Mouse (Mus musculus) lung, embryonic 15.5 days (tissue): ENCODE measurements around the gene Ano1. TPM values are rescaled to one million over a fixed set of nuclear protein-coding genes. Genes with fewer than 3 reads are reported as not detected.
A peak's percentile ranks its signal among the peaks of the same experiment; 100 is the strongest.

Source experiments
- ATAC-seq: fragments of 200-750 bp; cut with Nextera tagmentation; 2 replicates; pipeline ENCODE4 v1.8.0; 2017; ENCODE audit warnings: moderate number of reproducible peaks, borderline replicate concordance; ENCODE audit not compliant: low FRiP score, low TSS enrichment; ENCODE audit errors: extremely low read depth
- H3K27ac ChIP-seq: fragments of 300-500 bp; sonication (generic); 2 replicates; pipeline ENCODE4 v1.5.1; 2015; ENCODE audit warnings: moderate library complexity, mild to moderate bottlenecking, inconsistent platforms
- H3K27me3 ChIP-seq: fragments of 300-500 bp; sonication (generic); 2 replicates; pipeline ENCODE4 v1.6.1; 2015; ENCODE audit warnings: inconsistent platforms
- H3K36me3 ChIP-seq: fragments of 300-500 bp; sonication (generic); 2 replicates; pipeline ENCODE4 v1.6.1; 2015; ENCODE audit warnings: inconsistent platforms
- H3K4me1 ChIP-seq: fragments of 300-500 bp; sonication (generic); 2 replicates; pipeline ENCODE4 v1.6.1; 2015; ENCODE audit warnings: inconsistent platforms
- H3K4me2 ChIP-seq: fragments of 300-500 bp; sonication (generic); 2 replicates; pipeline ENCODE4 v1.6.1; 2015; ENCODE audit warnings: inconsistent platforms, mild to moderate bottlenecking, moderate library complexity
- H3K4me3 ChIP-seq: fragments of 300-500 bp; sonication (generic); 2 replicates; pipeline ENCODE4 v1.5.1; 2015; ENCODE audit warnings: mild to moderate bottlenecking, inconsistent platforms
- H3K9ac ChIP-seq: fragments of 300-500 bp; sonication (generic); 2 replicates; pipeline ENCODE4 v1.6.1; 2015; ENCODE audit warnings: inconsistent platforms
- H3K9me3 ChIP-seq: fragments of 300-500 bp; sonication (generic); 2 replicates; pipeline ENCODE4 v1.6.1; 2016; ENCODE audit warnings: inconsistent platforms
- whole genome bisulfite sequencing: fragments of 180-500 bp; shearing (Covaris S2); methylation state at CpG from one replicate; pipeline ENCODE4 v1.1.7; 2015; 5-methylcytosine and 5-hydroxymethylcytosine counted together
- polyA plus RNA-seq: library from polyadenylated mRNA; unstranded; fragments of >200 nt; fragmentation: Nextera tagmentation; extraction: Ambion mirVana; gene quantifications from 2 replicates; pipeline ENCODE4 v1.2.1, GENCODE M21; 2015

Ano1 gene
- polyA plus RNA-seq, 1 experiment from 2014 or later: 90.2 TPM

- Histone ChIP-seq H3K27me3 (no peaks in the 10 kb centered on the region), H3K4me3 (no peak overlapping the region), H3K9me3 (no peaks in the 10 kb centered on the region), H3K4me2 (no peak overlapping the region), H3K4me1 (no peaks in the 10 kb centered on the region), H3K27ac (no peak overlapping the region), H3K36me3 (peaks cover 16% of the 10 kb centered on the region), H3K9ac (no peak overlapping the region)
- 92% methylated on average over 3 of the region's 3 CpGs for WGBS
- no peak for ATAC-seq
Measured at GRCm38 (mm10) chr7:144545231-144545630, 206.5 kb downstream of the Ano1 start.

- H3K9ac ChIP-seq: no peak overlapping the region
- no peaks in the 10 kb centered on the region for H3K4me1 ChIP-seq
- H3K27ac ChIP-seq: no peak overlapping the region
- H3K4me3 ChIP-seq: no peak overlapping the region
- H3K9me3 ChIP-seq: no peaks in the 10 kb centered on the region
- H3K27me3 ChIP-seq: no peaks in the 10 kb centered on the region
- ATAC-seq: no peak
- WGBS: 87% methylated on average over 5 of the region's 5 CpGs
- no peak overlapping the region for H3K4me2 ChIP-seq
- no peaks in the 10 kb centered on the region for H3K36me3 ChIP-seq
Measured at GRCm38 (mm10) chr7:144541351-144541750, 210.4 kb downstream of the Ano1 start.

- WGBS: 77% methylated on average over 2 of the region's 2 CpGs
- peak; percentile 35; the same call in 1 of the 2 replicates for ATAC-seq
Measured at GRCm38 (mm10) chr7:144539146-144539545, 212.6 kb downstream of the Ano1 start.

More at GRCm38 (mm10) chr7:144539146-144539545, 212.6 kb downstream of the Ano1 start:
- Histone ChIP-seq H3K36me3 (no peaks in the 10 kb centered on the region), H3K4me2 (no peak overlapping the region), H3K27ac (no peak overlapping the region), H3K4me3 (no peak overlapping the region), H3K9me3 (no peaks in the 10 kb centered on the region), H3K9ac (no peak overlapping the region), H3K27me3 (no peaks in the 10 kb centered on the region), H3K4me1 (no peaks in the 10 kb centered on the region)

Other genes starting within 250 kb of the Ano1 start
- 33.8 and 35.6 TPM in 2 replicates for gene Ppfia1, start 198.2 kb downstream of the Ano1 start, polyA plus RNA-seq
- 12.4 and 12.5 TPM in 2 replicates for gene Fadd, start 169.5 kb downstream of the Ano1 start, polyA plus RNA-seq
- not detected in 2 replicates for gene Fgf3, start 86.1 kb upstream of the Ano1 start, polyA plus RNA-seq
- gene Fgf4, start 95.4 kb upstream of the Ano1 start, polyA plus RNA-seq: not detected in 2 replicates
- gene Fgf15, start 144.6 kb upstream of the Ano1 start, polyA plus RNA-seq: not detected in 2 replicates
- 25.8 and 27.9 TPM in 2 replicates for gene LTO1, start 163.1 kb upstream of the Ano1 start, polyA plus RNA-seq
- gene Ccnd1, start 188.0 kb upstream of the Ano1 start, polyA plus RNA-seq: 127 and 134 TPM in 2 replicates